Mouse (Mus musculus): ENCODE data around the gene Jarid2.

DNA sequence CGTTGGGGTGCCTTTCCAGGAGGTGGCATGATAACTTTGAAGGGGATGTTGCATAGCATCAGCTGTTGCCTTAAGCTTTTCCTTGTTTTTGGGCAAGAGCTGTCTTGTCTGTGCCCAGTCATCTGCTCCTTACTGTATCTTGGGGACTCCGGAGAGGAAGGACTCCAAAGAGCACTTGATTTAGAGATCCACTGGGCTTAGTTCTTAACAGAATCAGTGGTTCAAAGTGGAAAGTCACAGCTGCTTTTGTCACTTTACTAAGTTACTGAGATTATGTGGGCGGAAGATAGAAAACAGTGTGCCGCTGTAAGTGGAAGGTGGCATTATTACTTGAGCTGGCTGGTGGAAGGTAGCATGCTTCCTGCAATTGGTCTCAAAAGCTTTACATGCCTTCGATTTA lies 5.2 kb downstream of the Jarid2 start:
- TF ChIP-seq CTCF (IDR thresholded peaks at IDR 0.05; ENCODE audit: borderline replicate concordance, insufficient read depth, low read depth, low read length) (no peak), POLR2A (IDR thresholded peaks at IDR 0.05; ENCODE audit: borderline replicate concordance, insufficient read depth, low read length) (no peak)

Measured in cerebellum, adult 2 months (tissue).